Mouse (Mus musculus): Measurements from ENCODE around the gene Catsper2.

Catsper2 gene

DNA sequence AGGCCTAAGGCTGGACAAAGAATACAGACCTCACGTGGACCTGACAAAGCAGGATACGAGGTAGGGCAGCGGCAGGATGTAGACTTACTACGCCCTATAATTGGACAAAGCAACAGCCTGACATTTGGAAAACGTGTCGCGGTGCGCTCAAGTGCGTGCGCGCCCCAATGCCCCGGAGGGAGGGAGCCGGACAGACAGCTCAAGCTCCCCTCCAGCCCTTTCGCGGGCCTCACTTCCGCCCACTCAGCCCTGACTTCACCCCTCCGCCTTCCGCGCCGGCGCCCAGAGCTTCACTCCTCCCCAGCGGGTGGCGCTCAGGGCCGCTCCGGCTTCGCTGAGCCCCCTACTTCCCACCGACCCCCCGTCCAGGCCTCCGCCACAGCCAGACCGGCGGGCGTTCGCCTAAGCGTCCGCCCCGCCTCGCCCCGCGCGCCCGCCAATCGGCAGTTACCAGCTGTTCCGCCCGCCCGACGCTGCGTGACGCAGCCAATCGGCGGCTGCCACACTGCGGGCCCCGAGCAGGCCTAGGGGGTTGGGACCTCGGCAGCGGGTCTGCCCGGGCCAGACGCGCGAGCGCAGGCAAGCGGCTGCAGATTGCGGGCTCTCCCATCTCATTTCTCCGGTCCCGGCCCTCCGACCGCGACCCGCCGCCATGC, at the start of gene Catsper2, which contains the start of gene Pdia3:
TSS of gene Catsper2 (minus strand) at position 406 of the 656 bp plus-strand sequence.
TSS of gene Pdia3 (plus strand) at position 389 of the 656 bp plus-strand sequence.
- peak; percentile 97 for DNase-seq (ENCODE audit: low spot score)

DNA sequence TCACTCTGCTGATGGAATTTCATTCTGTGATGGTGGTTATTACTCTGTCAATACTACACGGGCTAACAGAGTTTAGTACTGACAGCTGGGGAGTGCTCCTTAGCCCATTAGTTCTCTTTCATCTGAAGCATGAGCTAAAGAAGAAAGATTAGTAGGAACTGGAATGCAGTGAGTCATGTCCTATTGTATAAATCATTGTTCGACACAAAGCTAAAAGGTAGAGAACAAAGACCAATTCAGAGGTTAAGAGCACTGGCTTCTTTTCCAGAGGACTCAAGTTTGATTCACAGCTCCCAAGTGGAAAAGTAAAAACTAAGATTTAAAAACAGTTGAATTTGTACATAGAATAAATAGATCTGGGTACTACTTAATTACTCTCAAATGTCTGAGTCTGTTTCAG, 46.5 kb upstream of the Catsper2 start:
- DNase-seq (ENCODE audit: low spot score), result no peak

DNA sequence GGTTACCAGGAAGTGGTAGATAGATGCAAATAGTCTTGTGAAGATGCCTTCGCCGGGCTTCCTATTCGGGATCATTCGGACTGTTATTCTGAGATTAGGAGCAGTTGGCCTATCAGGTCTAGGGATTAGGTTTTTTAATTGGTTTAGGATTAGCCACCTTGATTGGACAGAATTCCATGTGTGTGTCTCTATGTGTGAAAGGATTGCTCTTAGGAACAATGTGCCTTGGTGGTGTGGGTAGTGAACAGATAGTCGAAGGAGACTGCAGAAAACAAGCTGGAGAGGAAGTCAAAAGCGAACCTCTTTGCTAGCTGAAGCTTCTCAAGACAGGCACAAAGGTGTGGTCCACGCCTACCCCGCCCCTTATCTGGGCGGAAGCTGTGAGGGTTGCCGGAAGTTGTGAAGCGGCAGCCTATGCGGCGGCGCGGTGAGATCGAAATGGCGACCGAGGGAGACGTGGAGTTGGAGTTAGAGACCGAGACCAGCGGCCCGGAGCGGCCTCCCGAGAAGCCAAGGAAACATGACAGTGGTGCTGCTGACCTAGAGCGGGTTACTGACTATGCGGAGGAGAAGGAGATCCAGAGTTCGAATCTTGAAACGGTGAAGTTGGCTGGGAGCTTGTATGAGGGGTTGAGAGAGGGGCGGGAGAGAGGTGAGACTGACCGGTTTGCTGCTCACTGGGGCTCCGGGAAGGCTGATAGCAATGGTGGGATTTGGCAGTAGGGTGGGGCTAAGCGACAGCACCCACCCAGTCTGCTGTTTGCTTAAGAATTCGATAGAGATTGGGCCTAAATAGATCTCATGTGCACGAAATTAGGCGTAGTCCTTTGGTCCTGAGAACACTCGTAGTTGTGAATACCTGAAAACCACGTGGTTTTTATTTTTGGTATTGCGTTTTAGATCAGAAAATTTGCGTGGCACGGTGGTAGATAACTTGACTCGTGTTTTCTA, 43.4 kb upstream of the Catsper2 start, which contains the start of gene Serinc4:
TSS of gene Serinc4 (minus strand) at position 90 of the 951 bp plus-strand sequence.
- DNase-seq (ENCODE audit: low spot score), result peak; percentile 84

DNA sequence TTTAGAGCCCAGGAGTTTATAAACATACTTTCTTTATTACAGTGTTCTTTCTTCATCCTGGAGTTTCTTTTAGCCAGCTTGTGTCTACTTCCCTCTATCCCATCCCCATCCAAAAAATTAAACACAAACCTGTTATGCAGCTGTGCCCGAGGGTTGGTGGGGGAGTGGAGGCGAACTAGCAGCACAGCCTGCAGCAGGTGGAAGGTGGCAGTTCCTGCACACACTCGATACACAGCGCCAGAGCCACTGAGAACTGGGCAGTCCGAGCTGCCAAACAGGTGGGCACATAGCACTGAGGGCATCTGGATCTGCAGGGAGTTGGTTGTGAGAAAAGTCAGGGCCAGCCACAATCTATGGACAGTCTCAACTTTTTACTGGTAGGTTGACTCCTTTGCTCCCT, 41.9 kb upstream of the Catsper2 start:
- DNase-seq (ENCODE audit: low spot score), result no peak

DNA sequence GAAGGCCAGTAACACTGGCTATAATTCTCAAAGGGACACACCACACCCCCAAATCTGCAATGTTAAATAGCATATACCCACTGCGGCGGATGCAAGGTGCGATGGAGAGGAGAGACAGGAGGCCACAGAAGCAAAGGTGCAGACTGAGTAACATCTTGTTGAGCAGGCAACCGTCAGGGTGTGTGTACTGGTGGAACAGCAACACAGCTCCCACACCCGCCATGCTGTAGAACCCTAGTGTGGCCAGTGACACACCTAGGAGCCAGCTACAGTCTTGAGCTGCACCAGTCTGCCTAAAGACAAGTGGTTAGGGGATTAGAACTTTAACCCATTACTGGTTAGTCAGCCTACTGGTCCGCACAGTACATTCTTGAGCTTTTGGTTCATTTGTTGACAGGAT, 40.3 kb upstream of the Catsper2 start:
- DNase-seq (ENCODE audit: low spot score), result no peak

DNA sequence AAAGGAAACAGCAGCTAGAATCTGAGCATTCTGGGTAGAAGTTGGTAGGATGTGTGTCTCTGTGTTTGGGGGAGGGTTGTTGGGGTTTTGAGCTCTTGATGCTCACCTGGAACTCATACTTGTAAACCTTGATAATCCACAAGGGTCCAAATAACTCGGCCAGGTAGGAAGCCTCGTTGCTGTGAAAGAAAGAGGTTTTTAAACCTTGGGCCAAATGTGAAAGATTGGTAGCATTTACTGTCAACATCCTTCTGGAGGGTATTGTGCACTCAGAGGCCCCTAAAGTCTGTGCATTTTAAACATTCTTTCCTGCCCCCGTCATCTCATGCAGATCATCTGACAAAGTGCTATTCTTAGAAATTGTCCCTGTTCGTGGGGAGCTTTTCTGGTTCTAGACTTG, 39.4 kb upstream of the Catsper2 start, which contains the start of gene Hypk:
TSS of gene Hypk (plus strand) at position 301 of the 400 bp plus-strand sequence.
- DNase-seq (ENCODE audit: low spot score), result no peak

DNA sequence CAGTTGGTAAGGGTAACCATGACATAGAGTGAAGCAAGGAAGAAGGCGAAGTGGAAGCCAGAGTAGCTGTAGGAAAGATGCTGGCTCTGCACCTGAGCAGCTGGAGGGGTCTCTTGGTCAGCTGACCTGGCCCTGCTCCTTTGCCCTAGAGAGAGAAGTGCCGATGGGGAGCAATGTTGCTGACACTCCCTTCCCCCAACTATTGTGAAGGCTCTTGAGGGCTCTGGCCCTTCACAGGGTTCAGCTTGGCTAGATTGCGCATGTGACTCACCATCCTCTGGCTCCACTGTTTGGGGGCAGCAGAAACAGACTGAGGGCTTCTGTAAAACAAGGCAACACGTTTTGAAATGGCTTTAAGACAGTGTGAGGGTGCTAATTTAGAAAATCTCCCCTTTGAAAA, 38.8 kb upstream of the Catsper2 start:
- DNase-seq (ENCODE audit: low spot score), result no peak

DNA sequence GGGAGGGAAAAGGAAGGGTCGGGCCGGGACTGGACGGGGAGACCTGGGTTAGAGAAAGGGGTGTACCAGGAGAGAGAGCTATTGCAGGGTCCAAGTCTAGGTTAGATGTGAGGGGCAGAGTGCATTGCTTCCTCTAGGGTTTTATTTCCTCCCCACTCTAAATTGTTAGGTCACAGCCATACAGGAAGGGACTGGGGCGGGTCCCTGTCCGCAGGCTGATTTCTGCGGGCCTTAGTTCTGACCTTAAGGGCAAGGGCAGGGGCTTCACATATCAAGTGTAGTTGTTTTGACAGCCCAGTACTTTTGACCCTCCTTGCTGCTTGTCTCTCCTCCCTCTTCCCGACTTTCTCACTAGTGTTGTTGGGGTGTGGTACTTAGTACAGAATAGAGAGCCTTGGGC, 36.5 kb upstream of the Catsper2 start:
- DNase-seq (ENCODE audit: low spot score), result no peak

DNA sequence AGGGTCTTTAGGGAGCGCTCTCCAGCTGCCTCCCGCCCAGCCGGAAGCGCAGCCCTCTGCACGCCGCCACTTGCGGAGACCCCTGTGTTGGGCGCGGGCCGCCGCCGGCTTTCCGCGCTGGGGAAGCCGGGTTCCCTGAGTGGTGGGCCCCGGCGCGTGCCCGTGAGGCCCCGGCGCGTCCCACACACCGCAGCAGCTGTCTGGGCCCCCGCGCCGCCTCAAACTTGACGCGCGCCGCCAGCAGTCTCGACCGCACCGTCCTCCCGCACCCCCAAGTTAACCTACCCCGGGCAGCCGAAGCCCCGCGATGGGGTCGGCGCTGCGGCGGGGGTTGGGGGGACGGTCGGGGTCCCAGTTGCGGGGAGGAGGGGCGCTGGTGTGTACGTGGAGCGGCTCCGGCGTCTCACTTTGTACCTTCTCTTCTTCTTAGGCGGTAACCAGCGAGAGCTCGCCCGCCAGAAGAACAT, 36.0 kb upstream of the Catsper2 start:
- no peak for DNase-seq (ENCODE audit: low spot score)

DNA sequence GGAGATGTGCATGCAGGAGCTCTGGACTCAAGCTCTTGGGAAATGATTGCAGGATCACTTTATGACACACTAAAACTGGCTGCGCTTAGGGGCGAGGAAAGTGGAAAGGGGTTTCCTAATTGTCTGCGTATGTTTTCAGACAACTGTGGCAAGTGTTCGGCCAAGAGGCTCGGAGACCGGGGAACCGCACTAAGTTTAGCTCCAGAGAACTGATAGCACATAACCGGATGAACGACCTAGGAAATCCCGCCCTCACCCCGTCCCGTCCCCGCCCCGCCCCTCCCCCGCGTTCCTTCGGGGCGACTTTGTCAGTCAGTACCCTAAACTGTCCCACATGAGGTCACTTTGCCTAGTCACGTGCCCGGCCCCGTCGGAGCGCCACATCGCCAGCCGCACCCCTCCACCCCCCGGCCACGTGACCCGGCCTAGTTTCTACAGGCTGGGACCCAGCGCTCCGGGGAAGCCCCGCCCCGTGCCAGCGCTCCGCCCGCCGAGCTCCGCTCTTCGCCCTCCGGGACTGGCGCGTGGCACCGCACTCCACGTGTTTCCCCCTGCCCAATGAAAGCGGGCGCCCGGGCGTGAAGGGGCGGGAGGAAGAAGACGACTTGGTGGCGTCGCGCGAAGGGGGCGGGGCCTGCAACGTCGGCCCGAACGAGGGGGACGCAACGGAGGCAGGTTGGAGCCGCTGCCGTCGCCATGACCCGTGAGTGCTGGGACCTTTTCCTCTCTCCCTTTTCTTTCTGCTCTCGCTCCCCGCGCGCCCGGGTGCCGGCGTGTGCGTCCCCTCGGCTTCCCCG, 35.3 kb upstream of the Catsper2 start, which contains the start of gene Serf2:
TSS of gene Serf2 (plus strand) at position 457 of the 797 bp plus-strand sequence.
- peak; percentile 99 for DNase-seq (ENCODE audit: low spot score)

DNA sequence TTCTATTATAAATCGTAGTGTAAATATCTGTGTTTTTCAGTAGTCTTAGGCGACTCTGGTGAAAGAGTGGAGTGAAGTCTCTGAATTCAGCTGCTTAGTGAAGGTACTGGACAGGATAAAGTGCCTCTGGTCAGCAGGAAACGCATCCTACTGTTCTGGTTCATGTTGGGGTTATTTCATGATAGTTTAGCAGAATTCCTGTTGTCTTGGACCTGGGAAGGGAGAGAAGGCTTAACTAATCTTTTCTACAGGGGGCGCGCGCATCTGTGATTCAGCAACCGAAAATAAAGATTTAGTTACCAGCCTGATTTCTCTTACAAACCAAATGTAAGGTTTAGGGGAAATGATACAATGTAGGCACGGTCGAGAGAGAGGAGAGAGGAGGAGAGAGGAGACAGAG, 34.5 kb upstream of the Catsper2 start:
- DNase-seq (ENCODE audit: low spot score), result peak; percentile 43

DNA sequence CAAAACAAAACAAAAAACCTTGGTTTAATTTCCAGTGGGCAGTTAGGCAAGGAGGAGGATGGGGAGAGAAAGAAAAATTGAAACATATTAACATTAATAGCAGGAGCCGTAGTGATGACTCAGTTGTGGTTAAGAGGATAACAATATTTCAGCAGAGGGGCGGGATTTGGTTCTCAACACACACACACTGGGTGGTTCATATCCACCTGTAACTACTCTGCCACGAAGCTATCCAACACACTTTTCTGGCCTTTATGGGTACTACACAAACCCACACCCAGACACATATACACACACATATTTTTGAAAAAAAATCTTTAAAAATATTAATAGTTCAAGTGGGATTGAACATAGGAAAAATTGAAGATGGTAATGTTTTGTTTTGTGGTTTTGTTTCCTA, 33.4 kb upstream of the Catsper2 start:
- DNase-seq (ENCODE audit: low spot score), result no peak

DNA sequence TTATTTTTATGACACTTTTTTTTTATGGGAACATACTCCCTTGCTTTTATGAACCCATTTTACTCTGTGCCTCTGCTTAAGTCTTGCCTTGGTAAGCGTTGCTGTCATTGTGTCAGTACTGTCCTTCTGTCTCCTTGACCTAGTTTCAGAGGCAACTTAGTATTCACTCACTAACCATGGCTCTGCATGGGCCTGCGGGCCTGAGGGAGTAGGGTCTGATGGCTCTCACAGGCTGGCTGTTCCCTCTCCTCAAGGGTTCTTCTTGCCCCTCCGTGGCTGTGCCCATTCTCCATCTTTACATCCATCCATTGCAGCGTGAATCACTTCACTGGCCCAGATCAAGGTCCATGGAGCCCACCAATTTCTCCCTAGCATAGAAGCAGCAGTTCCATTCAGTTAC, 32.9 kb upstream of the Catsper2 start:
- DNase-seq (ENCODE audit: low spot score), result no peak

DNA sequence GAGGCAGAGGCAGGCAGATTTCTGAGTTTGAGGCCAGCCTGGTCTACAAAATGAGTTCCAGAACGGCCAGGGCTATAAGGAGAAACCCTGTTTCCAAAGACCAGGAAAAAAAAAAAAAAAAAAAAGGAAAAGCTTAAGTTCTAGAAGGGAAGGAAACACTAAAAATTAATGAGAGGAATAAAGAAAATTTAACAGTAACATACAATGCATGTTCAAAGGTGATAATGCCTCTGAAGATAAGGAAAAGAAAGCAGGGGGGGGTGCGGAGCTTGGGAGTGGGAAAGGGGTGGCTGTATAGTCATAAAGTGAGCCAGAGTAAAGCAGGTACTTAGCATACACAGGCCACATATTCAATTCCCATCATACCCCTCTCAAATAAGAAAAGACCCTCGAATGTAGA, 31.5 kb upstream of the Catsper2 start:
- no peak for DNase-seq (ENCODE audit: low spot score)

DNA sequence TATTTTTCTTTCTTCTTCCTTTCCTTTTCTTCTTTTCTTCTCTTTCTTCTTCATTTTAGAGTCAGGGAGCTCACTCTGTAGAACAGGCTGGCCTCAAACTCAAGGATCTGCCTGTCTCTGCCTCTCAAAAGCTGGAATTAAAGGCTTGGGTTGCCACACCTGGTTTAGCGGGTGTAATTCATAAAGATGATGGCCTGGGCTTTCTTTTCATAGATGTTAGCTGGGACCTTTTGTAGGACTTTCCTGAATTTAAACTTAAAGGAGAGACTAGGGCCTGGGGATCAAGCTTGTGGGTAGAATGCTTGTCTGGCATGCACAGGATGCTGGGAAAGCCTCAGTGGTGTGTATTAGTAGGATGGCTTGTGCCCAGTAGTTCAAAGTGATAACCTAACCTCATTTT, 30.6 kb upstream of the Catsper2 start, which contains the start of gene Ell3:
TSS of gene Ell3 (minus strand) at position 101 of the 400 bp plus-strand sequence.
- DNase-seq (ENCODE audit: low spot score), result no peak

DNA sequence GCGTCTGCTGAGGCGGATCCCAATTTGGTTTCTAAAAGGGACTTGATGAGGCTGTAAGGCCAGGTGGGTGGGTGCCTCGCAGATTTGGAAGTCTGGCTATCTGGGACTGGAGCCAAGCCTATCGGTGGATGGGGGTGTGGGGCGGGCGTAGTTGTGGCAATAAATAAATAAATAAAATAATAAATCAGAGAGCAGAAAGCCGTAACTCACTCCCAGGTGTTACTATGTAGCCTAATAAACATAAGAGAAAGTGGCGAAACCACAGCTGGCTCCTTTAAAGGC, 29.4 kb upstream of the Catsper2 start:
- no peak for DNase-seq (ENCODE audit: low spot score)

DNA sequence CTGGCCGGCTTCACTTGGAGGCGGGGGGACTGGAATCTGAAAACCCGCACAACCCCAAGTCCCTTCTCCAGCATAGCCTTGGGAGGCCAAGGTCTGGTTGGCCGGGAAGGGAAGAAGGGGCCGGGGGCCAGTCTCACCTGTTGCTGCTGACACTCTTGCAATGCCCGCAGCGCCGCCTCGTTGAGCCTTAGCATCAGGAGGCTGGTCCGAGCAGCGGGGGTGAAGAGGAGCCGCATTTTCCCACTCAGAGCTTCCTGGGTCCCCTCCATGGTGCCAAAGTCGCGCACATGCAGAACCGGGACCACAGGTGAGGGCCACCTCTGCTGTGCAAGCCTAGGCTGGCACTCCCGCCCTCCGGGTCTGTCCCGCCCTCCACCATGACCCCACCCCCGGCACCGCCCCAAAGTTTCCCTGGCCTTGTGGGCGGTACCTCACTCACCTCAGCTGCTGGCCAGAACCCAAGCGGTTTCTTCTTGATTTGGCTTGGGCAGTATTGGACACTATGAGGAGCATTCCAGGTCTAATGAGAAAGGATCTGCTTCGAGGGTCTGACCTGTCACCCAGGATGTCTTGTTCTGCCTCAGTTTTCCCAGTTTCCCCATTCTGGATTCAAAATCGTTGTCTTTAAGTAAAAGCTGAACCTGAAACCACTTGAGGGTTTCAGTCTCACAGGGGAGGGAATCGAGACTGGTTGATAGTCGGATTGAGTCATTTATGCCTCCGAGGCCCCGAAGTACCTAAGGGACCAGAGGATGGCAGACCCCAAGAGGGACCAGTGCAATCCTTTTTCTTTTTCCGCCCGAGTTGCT, 28.9 kb upstream of the Catsper2 start:
- DNase-seq (ENCODE audit: low spot score), result peak; percentile 50

DNA sequence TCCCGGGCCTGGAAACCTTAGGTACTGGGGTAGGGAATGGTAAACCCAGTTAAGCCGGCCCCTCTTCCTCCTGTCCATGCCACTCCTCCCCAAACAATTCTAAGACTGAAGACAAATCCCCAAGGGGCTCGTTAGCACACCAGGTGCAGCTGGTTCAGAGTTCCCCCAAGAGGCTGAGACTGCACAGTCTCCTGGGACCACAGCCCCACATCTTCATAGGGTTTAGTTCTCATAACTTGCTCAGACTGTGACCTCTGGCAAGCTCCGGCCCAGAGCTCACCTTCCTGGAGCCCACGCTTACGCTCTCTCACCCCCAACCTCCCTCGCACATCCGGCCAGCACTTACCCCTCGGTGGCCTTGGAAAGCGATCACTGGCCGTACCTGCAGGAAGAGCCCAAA, 28.2 kb upstream of the Catsper2 start:
- DNase-seq (ENCODE audit: low spot score), result peak; percentile 15

DNA sequence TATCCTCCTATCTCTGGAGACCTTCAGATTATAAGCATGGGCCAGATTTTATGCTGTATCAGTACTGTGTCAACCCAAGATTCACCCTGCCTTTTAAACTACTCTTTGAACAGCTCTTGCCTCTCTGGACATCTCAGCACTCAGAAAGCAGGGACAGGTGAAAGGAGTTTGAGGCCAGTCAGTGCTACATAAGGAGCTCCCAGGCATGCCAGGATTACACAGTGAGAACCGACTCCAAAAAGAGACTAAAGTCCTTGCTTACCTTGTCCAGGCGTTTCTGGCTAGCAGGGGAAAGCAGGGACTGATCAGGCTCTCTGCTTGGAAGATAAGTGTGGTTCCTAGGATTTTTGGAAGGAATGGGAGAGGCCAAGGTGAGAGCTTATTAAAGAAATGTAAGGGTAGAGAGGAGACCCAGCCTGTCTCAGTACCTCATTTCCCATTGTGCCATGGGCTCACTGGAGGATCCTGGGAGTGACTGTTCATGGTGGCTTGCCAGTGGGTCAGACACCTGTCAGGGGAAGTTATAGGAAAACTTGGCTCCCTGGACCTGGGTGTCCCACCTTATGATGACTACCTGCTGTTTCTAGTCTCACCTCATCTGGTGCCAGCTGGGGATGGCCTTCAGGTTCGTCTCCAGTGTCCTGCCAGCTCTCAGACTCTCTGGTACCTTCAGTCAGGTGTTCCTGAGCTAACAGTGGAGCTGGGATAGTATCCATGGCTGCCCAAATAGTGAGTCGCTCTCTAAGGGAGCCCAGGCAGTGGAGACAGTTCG, 27.4 kb upstream of the Catsper2 start:
- DNase-seq (ENCODE audit: low spot score), result no peak

DNA sequence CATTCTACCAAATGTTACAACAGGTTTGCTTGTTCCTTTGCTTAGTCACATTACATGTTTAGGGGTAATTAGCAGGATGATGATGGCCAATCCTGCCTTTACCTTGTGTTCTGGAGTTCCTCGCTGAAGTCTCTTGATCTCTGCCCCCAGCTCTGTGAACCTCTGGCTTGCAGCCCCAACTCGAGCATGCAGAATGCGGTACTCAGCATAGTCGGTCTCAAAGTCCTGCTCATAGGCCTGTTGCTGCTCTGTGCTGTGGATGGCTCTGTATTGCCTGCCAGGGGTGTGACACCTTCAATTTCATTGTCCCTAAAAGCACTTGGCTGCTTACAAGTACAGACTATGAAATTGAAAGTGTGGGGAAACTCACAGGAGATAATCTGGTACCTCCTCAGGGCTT, 26.2 kb upstream of the Catsper2 start:
- no peak for DNase-seq (ENCODE audit: low spot score)

All from retina, embryonic 14.5 days (tissue).